Mouse (Mus musculus): ENCODE data around the gene Atf1.
A peak's percentile ranks its signal among the peaks of the same experiment; 100 is the strongest.

The Atf1 gene

DNA sequence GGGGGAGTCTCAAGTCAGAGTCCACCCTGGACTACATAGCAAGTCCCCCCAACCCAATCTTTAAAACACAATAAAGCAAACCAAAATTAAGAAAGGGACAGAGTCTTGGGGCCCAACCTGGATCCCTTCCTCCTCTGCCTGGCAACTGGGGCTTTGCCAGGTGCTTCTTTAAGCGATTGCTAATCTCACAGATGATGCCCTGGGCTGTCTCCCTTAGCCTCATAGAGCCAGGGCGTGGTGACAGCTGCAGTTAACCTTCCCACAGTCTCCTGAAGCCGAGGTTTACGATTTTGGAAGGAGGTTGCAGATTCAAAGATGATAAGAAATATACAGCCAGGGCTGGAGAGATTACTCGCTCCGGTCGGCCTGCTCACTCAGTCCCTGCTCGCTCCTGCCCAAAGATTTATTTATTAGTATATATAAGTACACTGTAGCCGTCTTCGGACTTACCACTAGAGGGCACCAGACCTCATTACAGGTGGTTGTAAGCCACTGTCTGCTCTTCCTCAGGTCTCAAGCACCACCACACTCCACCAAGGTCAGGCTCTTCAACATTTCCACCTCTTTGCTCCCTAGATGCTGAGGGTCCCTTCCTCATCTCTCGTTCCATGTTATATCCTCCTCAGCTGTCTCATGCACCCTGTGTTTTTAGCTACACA is 79.9 kb downstream of the Atf1 start:
- peak; percentile 79 for DNase-seq (ENCODE audit: low spot score)
